Mouse (Mus musculus) spleen, postnatal 0 days (tissue): ENCODE measurements around the gene Tm6sf1. TPM values are rescaled to one million over a fixed set of nuclear protein-coding genes. Genes with fewer than 3 reads are reported as not detected.

ENCODE experiments used
- polyA plus RNA-seq: library from polyadenylated mRNA; unstranded; fragments of >200 nt; fragmentation: Nextera tagmentation; extraction: Ambion mirVana; gene quantifications from 2 replicates; pipeline ENCODE4 v1.2.1, GENCODE M21; 2015

Tm6sf1 gene
- polyA plus RNA-seq = 15.3 and 22.4 TPM in 2 replicates

DNA sequence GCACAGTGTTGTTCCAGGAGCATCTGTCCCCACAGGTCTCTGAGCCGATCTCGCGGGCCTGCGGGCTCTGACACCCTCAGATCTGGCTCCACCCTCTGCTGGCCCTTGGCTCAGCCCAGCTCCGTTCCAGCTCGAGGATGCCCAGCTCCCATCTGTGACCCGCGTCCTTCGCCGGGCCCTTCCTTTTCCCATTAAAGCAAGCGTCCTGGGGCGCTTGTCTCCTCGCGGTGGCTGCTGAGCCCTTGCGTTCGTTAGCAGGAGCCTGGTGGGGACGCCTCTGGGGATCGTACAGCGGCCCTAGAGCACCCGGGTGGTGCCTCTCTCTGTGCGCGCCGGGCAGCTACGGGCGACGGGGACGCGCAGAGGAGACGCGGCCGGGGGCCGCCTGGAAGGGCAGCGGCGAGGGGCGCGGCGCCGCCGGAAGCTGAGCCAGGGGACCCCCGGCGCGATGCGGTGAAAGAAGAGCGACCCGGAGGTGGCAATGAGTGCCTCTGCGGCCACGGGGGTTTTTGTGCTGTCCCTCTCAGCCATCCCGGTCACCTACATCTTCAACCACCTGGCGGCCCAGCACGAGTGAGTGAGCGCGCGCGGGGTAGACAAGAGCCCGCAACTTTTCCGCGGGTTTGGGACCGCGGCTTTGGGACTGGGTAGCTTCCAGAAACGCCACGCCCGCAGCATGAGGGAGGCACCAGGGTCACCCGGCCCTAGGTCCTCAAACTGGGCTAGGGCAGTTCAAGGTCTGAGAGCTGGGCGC is at the start of gene Tm6sf1:
Gene Tm6sf1, plus strand, starts transcription at position 34 of the 754 bp plus-strand sequence.

DNA sequence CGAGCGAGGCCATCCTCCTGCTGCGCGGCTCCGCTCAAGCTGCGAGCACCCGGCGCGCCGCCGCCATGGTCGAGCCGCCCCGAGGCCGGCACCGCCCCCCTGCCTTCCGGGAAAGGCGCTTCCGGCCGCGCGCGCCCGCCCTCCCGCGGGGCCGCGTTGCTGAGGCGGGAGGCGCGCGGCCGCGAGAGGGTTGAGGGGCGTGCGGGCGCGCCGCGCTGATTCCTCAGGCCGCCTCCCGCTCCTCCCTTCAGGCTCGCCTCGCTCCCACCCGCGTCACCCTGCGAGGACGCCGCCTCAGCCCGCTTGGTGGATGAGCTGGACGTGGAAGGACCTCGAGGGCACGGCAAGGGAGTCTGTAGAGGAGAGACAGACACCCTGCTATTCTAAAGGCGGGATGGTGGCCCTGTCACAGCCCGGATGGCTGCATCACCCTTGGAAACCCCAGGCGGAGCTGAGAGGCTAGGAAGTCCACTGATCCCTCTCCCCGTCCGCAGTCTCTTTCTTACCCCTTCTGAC is 29.4 kb upstream of the Tm6sf1 start, which contains the start of gene Btbd1:
Gene Btbd1, minus strand, starts transcription at position 53 of the 516 bp plus-strand sequence.

DNA sequence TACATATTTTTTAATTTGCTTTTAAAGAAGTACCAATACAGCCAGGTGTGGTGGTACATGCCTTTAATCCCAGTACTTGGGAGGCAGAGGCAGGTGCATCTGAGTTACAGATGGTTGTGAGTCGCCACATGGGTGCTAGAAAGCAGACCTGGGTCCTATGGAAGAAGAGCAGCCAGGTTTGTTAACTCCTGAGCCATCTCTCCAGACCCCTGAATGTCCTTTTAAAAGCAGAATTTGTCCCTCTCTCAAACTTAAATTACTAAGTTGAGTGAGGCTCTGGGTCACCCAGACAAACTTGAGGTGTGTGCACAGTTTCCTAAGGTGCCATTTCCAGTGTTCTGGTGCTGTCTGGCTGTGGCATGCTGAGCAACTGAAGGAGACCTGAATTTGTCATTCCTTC is 3.1 kb upstream of the Tm6sf1 start, which contains the start of gene Gm10160:
Gene Gm10160, minus strand, starts transcription at position 101 of the 400 bp plus-strand sequence.

Other genes starting within 250 kb of the Tm6sf1 start
- gene Homer2, start 151.5 kb upstream of the Tm6sf1 start, polyA plus RNA-seq = 3.8 and 4.2 TPM in 2 replicates
- gene Ramac, start 96.1 kb upstream of the Tm6sf1 start, polyA plus RNA-seq = 95.3 TPM in 2 replicates
- 33.2 and 33.7 TPM in 2 replicates for gene 3110040N11Rik, start 69.5 kb upstream of the Tm6sf1 start, polyA plus RNA-seq
- 32.3 and 37.3 TPM in 2 replicates for gene Btbd1, start 29.6 kb upstream of the Tm6sf1 start, polyA plus RNA-seq
- not detected in 2 replicates for gene Gm10160, start 3.2 kb upstream of the Tm6sf1 start, polyA plus RNA-seq
- 4.1 and 4.9 TPM in 2 replicates for gene Hdgfl3, start 75.5 kb downstream of the Tm6sf1 start, polyA plus RNA-seq
- gene Bnc1, start 133.3 kb downstream of the Tm6sf1 start, polyA plus RNA-seq = 1.7 and 1.8 TPM in 2 replicates